Mouse (Mus musculus) hindbrain, embryonic 11.5 days (tissue): ENCODE data around the gene Yae1d1. TPM values are rescaled to one million over a fixed set of nuclear protein-coding genes. Genes with fewer than 3 reads are reported as not detected.

Experiments
- ATAC-seq: fragments of 200-750 bp; cut with Nextera tagmentation; 2 replicates; pipeline ENCODE4 v1.8.0; 2017; ENCODE audit warnings: mild to moderate bottlenecking, moderate TSS enrichment, moderate library complexity; ENCODE audit not compliant: low FRiP score
- DNase-seq: peaks from one replicate; pipeline ENCODE4 v3.0.0-alpha.2; 2015; ENCODE audit warnings: low spot score
- H3K27ac ChIP-seq: fragments of 300-500 bp; sonication (generic); 2 replicates; pipeline ENCODE4 v1.5.1; 2014; ENCODE audit warnings: mild to moderate bottlenecking, low read depth, low read length
- H3K27me3 ChIP-seq: fragments of 300-500 bp; sonication (generic); 2 replicates; pipeline ENCODE4 v1.6.1; 2014; ENCODE audit warnings: mild to moderate bottlenecking, low read length, moderate library complexity, mixed read lengths; ENCODE audit not compliant: control insufficient read depth, insufficient read depth
- H3K36me3 ChIP-seq: fragments of 300-500 bp; sonication (generic); 2 replicates; pipeline ENCODE4 v1.6.1; 2014; ENCODE audit warnings: mild to moderate bottlenecking, low read length, moderate library complexity, mixed read lengths; ENCODE audit not compliant: control insufficient read depth, insufficient read depth
- H3K4me1 ChIP-seq: fragments of 300-500 bp; sonication (generic); replicated peaks from 2 replicates; pipeline ENCODE4 v1.6.1; 2014; ENCODE audit warnings: low read length, mixed read lengths; ENCODE audit not compliant: control insufficient read depth, insufficient read depth
- H3K4me2 ChIP-seq: fragments of 300-500 bp; sonication (generic); replicated peaks from 2 replicates; pipeline ENCODE4 v1.6.1; 2014; ENCODE audit warnings: mild to moderate bottlenecking, low read depth, low read length
- H3K4me3 ChIP-seq: fragments of 300-500 bp; sonication (generic); 2 replicates; pipeline ENCODE4 v1.5.1; 2014; ENCODE audit warnings: low read depth, low read length
- H3K9ac ChIP-seq: fragments of 300-500 bp; sonication (generic); 2 replicates; pipeline ENCODE4 v1.6.1; 2014; ENCODE audit warnings: low read depth, low read length
- H3K9me3 ChIP-seq: fragments of 300-500 bp; sonication (generic); 2 replicates; pipeline ENCODE4 v1.6.1; 2016; ENCODE audit warnings: low read length; ENCODE audit not compliant: control insufficient read depth
- WGBS: fragments of 180-500 bp; shearing (Covaris S2); extraction: QIAGEN DNeasy Blood & Tissue Kit; methylation state at CpG from one replicate; pipeline ENCODE4 v1.1.7; 2014; 5-methylcytosine and 5-hydroxymethylcytosine counted together
- polyA plus RNA-seq: library from polyadenylated mRNA; unstranded; fragments of >200 nt; fragmentation: Nextera tagmentation; extraction: Ambion mirVana; gene quantifications from 2 replicates; pipeline ENCODE4 v1.2.1, GENCODE M21; 2014

The Yae1d1 gene
- polyA plus RNA-seq, 1 experiment from 2014 or later, result 105 TPM

DNA sequence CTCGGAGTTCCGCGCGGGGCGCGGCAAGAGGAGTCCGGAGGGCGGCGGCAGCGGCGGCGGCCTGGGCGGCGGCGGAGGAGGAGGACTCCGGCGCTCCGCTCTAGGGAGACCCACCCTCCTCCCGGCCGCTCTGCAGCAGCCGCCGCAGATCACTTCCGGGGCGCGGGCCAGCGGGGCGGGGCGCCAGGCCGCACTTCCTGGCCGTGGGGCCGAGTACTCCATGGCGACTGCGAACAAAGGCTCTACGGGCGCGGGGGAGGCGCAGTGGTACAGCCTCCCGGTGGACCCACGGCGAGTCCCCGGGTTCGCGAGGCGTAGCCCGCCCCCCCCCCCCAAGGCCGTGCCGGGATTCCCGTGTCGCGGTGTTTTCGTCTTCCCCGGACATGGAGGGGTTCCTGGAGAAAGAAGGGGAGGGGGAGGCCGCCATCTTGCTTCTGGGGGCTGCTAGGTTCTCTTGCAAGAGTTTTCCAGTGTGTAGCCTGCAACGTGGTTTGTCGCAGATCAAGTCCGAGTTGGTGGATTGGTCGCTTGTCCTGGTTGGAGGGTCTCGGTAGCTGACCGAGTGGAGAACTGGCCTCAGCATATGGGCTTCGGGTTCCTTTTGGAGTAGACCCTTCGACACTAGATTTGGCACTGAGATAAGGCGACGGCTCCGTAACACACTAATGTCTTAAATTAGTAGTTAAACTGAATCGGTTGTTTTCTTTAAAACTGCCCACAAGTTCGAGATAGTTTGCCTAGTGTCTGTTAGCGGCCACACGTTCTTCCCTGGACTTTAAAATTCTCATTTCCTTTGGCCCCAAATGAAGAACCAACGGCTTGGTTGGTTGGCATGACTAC is 48.9 kb downstream of the Yae1d1 start, which contains the start of gene Rala:
Gene Rala, minus strand, starts transcription at position 162 of the 840 bp plus-strand sequence.
- H3K4me3 ChIP-seq, result peak within 1 kb of the TSS; percentile 95
- H3K4me2 ChIP-seq, result peak within 1 kb of the TSS; percentile 46
- H3K36me3 ChIP-seq, result no peaks in the 10 kb centered on the region
- WGBS, result 12% methylated on average over 41 of the region's 69 CpGs
- 0 out of 2 replicates have a peak, but pooled peaks cover 2% of the 10 kb centered on the region for H3K4me1 ChIP-seq
- peak within 1 kb of the TSS; percentile 92 for H3K27ac ChIP-seq
- H3K9me3 ChIP-seq, result no peaks in the 10 kb centered on the region
- peak within 1 kb of the TSS; percentile 94 for H3K9ac ChIP-seq
- H3K27me3 ChIP-seq, result no peaks in the 10 kb centered on the region
- ATAC-seq, result peak; percentile 100
- peak; percentile 93 for DNase-seq

DNA sequence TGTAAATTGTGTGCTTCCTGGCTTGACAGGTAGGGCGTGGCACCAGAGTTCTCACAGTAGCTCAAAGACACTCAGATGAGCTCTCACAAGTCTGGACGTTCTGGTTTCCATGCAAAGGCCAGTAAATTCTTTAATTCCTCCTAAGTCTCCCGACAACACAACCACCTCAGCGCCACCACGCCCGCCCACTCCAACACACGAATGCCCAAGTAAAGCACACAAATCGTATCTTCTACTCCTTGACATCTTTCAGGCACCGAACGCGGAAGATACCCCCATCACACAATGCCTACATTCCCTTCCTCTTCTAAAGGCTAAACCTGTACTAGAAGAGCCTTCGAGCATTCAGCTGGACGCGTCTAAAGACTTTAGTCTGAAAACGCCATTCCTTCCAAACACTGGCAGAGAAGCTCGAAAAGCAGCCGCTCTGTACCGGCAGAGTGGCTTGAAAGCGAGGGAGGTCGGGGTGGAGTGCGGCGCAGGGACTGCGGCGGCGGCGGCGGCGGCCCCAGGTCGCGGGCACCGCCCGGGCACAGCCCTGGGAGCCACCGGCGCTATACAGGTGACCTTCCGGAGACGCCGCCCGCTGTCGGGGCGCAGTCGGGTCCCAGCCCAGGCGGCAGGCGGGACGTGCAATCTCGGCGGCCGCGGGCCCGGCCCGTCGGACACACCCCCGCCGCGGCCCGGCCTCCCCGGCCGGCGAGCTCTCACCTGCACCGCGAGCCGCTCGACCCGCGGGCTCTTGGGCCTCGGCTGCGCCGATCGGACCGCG is 49.7 kb downstream of the Yae1d1 start:
- Histone ChIP-seq H3K9ac (peak overlapping the region; percentile 94), H3K27me3 (no peaks in the 10 kb centered on the region), H3K4me1 (0 out of 2 replicates have a peak, but pooled peaks cover 2% of the 10 kb centered on the region), H3K36me3 (no peaks in the 10 kb centered on the region), H3K4me3 (peak overlapping the region; percentile 95), H3K27ac (peak overlapping the region; percentile 92), H3K4me2 (peak overlapping the region; percentile 46), H3K9me3 (no peaks in the 10 kb centered on the region)
- WGBS, result 1% methylated on average over 32 of the region's 70 CpGs
- peak; percentile 82 for ATAC-seq
- no peak for DNase-seq

DNA sequence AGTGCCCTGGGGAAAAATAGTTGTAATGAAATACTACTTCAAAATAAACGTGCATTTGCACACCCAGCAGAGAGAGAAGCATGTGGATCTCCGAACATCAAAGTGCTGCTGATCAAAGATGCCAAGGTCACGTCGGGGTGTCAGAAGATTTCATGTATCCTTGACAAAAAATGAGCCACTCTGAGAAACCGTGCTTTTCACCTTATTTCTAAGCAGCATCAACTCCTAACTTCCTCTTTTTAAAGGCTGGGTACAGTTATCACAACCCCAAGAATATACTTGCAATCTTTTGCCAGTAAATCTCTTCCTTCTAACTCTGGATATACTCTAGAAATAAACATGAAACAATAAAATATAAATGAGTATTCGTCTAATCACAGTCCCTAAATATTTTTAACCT is 50.8 kb downstream of the Yae1d1 start:
- H3K4me3 ChIP-seq, result no peak overlapping the region
- DNase-seq, result no peak
- H3K9me3 ChIP-seq, result no peaks in the 10 kb centered on the region
- 76% methylated on average over 6 of the region's 6 CpGs for WGBS
- no peaks in the 10 kb centered on the region for H3K36me3 ChIP-seq
- no peak overlapping the region for H3K9ac ChIP-seq
- 0 out of 2 replicates have a peak, but pooled peaks cover 2% of the 10 kb centered on the region for H3K4me1 ChIP-seq
- H3K4me2 ChIP-seq, result no peak overlapping the region
- H3K27me3 ChIP-seq, result no peaks in the 10 kb centered on the region
- no peak for ATAC-seq
- no peak overlapping the region for H3K27ac ChIP-seq

Other genes starting within 250 kb of the Yae1d1 start
- gene Cdk13, start 188.3 kb downstream of the Yae1d1 start, polyA plus RNA-seq, result 19.4 and 27.5 TPM in 2 replicates
- gene Rala, start 49.1 kb downstream of the Yae1d1 start, polyA plus RNA-seq, result 147 and 156 TPM in 2 replicates